Comparison of ENCODE assay signal across 10 mouse cellular contexts in the genomic region with DNA sequence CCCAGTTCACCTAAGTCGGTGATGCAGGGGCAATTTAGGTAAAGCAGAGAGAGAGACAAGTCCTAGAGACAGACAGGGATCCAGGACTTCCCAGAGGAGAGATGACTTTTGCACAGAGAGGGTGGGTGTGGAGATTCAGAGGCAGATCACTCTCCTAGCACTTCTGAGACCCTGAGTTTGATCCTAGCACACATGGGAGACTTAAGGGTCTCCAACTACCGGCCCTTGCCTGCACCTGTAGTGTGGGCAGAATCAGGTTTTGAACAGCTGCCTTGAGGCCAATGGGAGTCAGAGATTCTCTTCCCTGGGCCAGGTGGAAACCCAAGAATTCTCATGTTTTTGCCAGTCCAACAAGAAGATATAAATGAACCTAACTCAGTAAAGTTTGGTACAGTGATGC. TPM values are rescaled to one million over a fixed set of nuclear protein-coding genes. Genes with fewer than 3 reads are reported as not detected.
A peak's percentile ranks its signal among the peaks of the same experiment; 100 is the strongest.
DNase-seq lines count a peak whose midpoint lies in the region; ATAC-seq lines count a peak whose summit lies in the region.
"Had no signal": no experiment of that assay in that cellular context is flagged by ENCODE, and none has a peak within 500 bp of the region (broad histone marks: within the 10 kb centered on the region; RNA-seq: fewer than 3 reads in every experiment).

No protein-coding gene starts in this region.

- peak overlapping the region; percentile 61; the same call in 1 of the 2 replicates for H3K4me3 ChIP-seq in heart, embryonic 10.5 days
- peak overlapping the region; percentile 40 for H3K4me3 ChIP-seq in hindbrain, embryonic 14.5 days (replicated peaks; ENCODE audit: low read length)
- H3K4me3 ChIP-seq in midbrain, embryonic 11.5 days (ENCODE audit: low read depth, low read length), result no peak overlapping the region
- H3K4me3 ChIP-seq: myocyte had no signal

- no peak for ATAC-seq in hindbrain, embryonic 14.5 days (ENCODE audit: low FRiP score)
- ATAC-seq in midbrain, embryonic 11.5 days (ENCODE audit: low FRiP score), result no peak
- ATAC-seq: activated CD4-positive, CD25-positive, alpha-beta regulatory T cell, adult 4 months had no signal

- H3K9ac ChIP-seq in hindbrain, embryonic 14.5 days, result peak overlapping the region; percentile 48; the same call in 1 of the 2 replicates
- H3K9ac ChIP-seq in midbrain, embryonic 11.5 days (ENCODE audit: low read length), result no peak overlapping the region

- no peaks in the 10 kb centered on the region for H3K9me3 ChIP-seq in heart, embryonic 10.5 days
- H3K9me3 ChIP-seq in hindbrain, embryonic 14.5 days (ENCODE audit: control insufficient read depth, low read length), result no peaks in the 10 kb centered on the region
- no peaks in the 10 kb centered on the region for H3K9me3 ChIP-seq in midbrain, embryonic 11.5 days (ENCODE audit: control insufficient read depth, low read length)

- intact Hi-C loops in heart, postnatal 25 days (cut with DNase I), result no loop called here
- intact Hi-C loops in gastrocnemius, postnatal 36 days (cut with DNase I), result no loop called here

- 30% methylated on average over 2 of the region's 2 CpGs for WGBS in heart, embryonic 10.5 days
- 38% methylated on average over 2 of the region's 2 CpGs for WGBS in hindbrain, embryonic 14.5 days
- 31% methylated on average over 2 of the region's 2 CpGs for WGBS in midbrain, embryonic 11.5 days

- peak overlapping the region; percentile 80 for H3K4me2 ChIP-seq in hindbrain, embryonic 14.5 days (replicated peaks)
- no peak overlapping the region; the same call in 1 of the 2 replicates for H3K4me2 ChIP-seq in midbrain, embryonic 11.5 days

- DNase-seq in heart, embryonic 10.5 days (ENCODE audit: low spot score), result no peak
- no peak for DNase-seq in heart, postnatal 25 days (ENCODE audit: low spot score)
- DNase-seq in ZHBTc4 (ENCODE audit: low read depth, low spot score), result peak; percentile 18
- no peak for DNase-seq in hindbrain, embryonic 14.5 days (ENCODE audit: low spot score)
- DNase-seq in midbrain, embryonic 11.5 days (ENCODE audit: low spot score, missing footprints), result peak; percentile 86
- no peak for DNase-seq in gastrocnemius, postnatal 36 days
- DNase-seq in testis, postnatal 14 days (ENCODE audit: low spot score), result no peak
- no peak for DNase-seq in right cerebral cortex, postnatal 10 days (ENCODE audit: low spot score in 2 of 2)

- no peaks in the 10 kb centered on the region for H3K36me3 ChIP-seq in heart, embryonic 10.5 days
- H3K36me3 ChIP-seq in hindbrain, embryonic 14.5 days (replicated peaks; ENCODE audit: control insufficient read depth, insufficient read depth), result no peaks in the 10 kb centered on the region
- H3K36me3 ChIP-seq in midbrain, embryonic 11.5 days (ENCODE audit: control insufficient read depth, insufficient read depth, low read length), result no peaks in the 10 kb centered on the region

- peaks cover 96% of the 10 kb centered on the region for H3K27me3 ChIP-seq in heart, embryonic 10.5 days (ENCODE audit: insufficient read depth, poor library complexity, severe bottlenecking)
- H3K27me3 ChIP-seq in hindbrain, embryonic 14.5 days (ENCODE audit: control insufficient read depth, insufficient read depth, low read length), result peaks cover 59% of the 10 kb centered on the region
- H3K27me3 ChIP-seq in midbrain, embryonic 11.5 days (ENCODE audit: control insufficient read depth, insufficient read depth, low read length), result peaks cover 31% of the 10 kb centered on the region

- H3K4me1 ChIP-seq in heart, embryonic 10.5 days, result peaks cover 9% of the 10 kb centered on the region
- peaks cover 8% of the 10 kb centered on the region for H3K4me1 ChIP-seq in hindbrain, embryonic 14.5 days (replicated peaks; ENCODE audit: control insufficient read depth, insufficient read depth, low read length)
- peaks cover 8% of the 10 kb centered on the region for H3K4me1 ChIP-seq in midbrain, embryonic 11.5 days (ENCODE audit: control insufficient read depth, insufficient read depth, low read length)

- no peak overlapping the region for H3K27ac ChIP-seq in heart, embryonic 10.5 days
- no peak overlapping the region for H3K27ac ChIP-seq in hindbrain, embryonic 14.5 days
- no peak overlapping the region for H3K27ac ChIP-seq in midbrain, embryonic 11.5 days (ENCODE audit: low read depth, low read length)

RNA-seq across cellular contexts. Expression of gene Slc6a20a, which starts 0.5 kb away (rescaled TPM):
- polyA plus RNA-seq in heart, embryonic 10.5 days (2016; fragmentation: Nextera tagmentation; extraction: Ambion mirVana), result not detected in 2 replicates
- total RNA-seq in heart, postnatal 25 days (2021), result not detected
- 9.7 and 10.9 TPM in 2 replicates for polyA plus RNA-seq in hindbrain, embryonic 14.5 days (2014; fragmentation: Nextera tagmentation; extraction: Ambion mirVana)
- 2.6 and 3.6 TPM in 2 replicates for polyA plus RNA-seq in midbrain, embryonic 11.5 days (2014; fragmentation: Nextera tagmentation; extraction: Ambion mirVana)
- total RNA-seq in gastrocnemius, postnatal 36 days (2021), result not detected

RNA-seq across cellular contexts. Expression of gene Ccr9, which starts 1.0 kb away (rescaled TPM):
- polyA plus RNA-seq in heart, embryonic 10.5 days (2016; fragmentation: Nextera tagmentation; extraction: Ambion mirVana), result not detected in 2 replicates
- total RNA-seq in heart, postnatal 25 days (2021), result not detected
- 0.27 and 0.57 TPM in 2 replicates for polyA plus RNA-seq in hindbrain, embryonic 14.5 days (2014; fragmentation: Nextera tagmentation; extraction: Ambion mirVana)
- 0.22 and 0.34 TPM in 2 replicates for polyA plus RNA-seq in midbrain, embryonic 11.5 days (2014; fragmentation: Nextera tagmentation; extraction: Ambion mirVana)
- 1 to 10 TPM in 1 of 2 experiments, not detected in 1; 1.3 TPM for total RNA-seq in gastrocnemius, postnatal 36 days (2021)

RNA-seq across cellular contexts. Expression of gene Lztfl1, which starts 38.3 kb away (rescaled TPM):
- 26.5 and 28.4 TPM in 2 replicates for polyA plus RNA-seq in heart, embryonic 10.5 days (2016; fragmentation: Nextera tagmentation; extraction: Ambion mirVana)
- 10 to 100 TPM; 38.0 to 40.7 TPM for total RNA-seq in heart, postnatal 25 days (2021)
- polyA plus RNA-seq in hindbrain, embryonic 14.5 days (2014; fragmentation: Nextera tagmentation; extraction: Ambion mirVana), result 54.6 and 55.8 TPM in 2 replicates
- polyA plus RNA-seq in midbrain, embryonic 11.5 days (2014; fragmentation: Nextera tagmentation; extraction: Ambion mirVana), result 50.6 and 58.4 TPM in 2 replicates
- total RNA-seq in gastrocnemius, postnatal 36 days (2021), result 10 to 100 TPM; 16.3 to 20.4 TPM

RNA-seq across cellular contexts. Expression of gene Slc6a20b, which starts 46.8 kb away (rescaled TPM):
- polyA plus RNA-seq in heart, embryonic 10.5 days (2016; fragmentation: Nextera tagmentation; extraction: Ambion mirVana), result 0.16 and 0.35 TPM in 2 replicates
- total RNA-seq in heart, postnatal 25 days (2021), result not detected
- 0.43 and 0.44 TPM in 2 replicates for polyA plus RNA-seq in hindbrain, embryonic 14.5 days (2014; fragmentation: Nextera tagmentation; extraction: Ambion mirVana)
- 0.11 and 0.22 TPM in 2 replicates for polyA plus RNA-seq in midbrain, embryonic 11.5 days (2014; fragmentation: Nextera tagmentation; extraction: Ambion mirVana)
- not detected for total RNA-seq in gastrocnemius, postnatal 36 days (2021)

Comparison
In these comparisons a context has a peak if more than half of its experiments do, and no peak if none do; other contexts are left out.
1. DNase-seq: peak in ZHBTc4 (single experiment) and midbrain, embryonic 11.5 days (single experiment); none in heart, embryonic 10.5 days (single experiment), heart, postnatal 25 days (single experiment), hindbrain, embryonic 14.5 days (single experiment), gastrocnemius, postnatal 36 days (0 of 2), testis, postnatal 14 days (single experiment) and right cerebral cortex, postnatal 10 days (0 of 2).